Mouse (Mus musculus) liver, embryonic 16.5 days (tissue): Measurements from ENCODE around the gene Ulk4. TPM values are rescaled to one million over a fixed set of nuclear protein-coding genes. Genes with fewer than 3 reads are reported as not detected.
A peak's percentile ranks its signal among the peaks of the same experiment; 100 is the strongest.
"Not testable (repeated sequence)": the region's sequence is repeated elsewhere in the genome, so short reads cannot be mapped to it uniquely, and the experiment has no call there.

ENCODE experiments used
- ATAC-seq: fragments of 200-750 bp; cut with Nextera tagmentation; 2 replicates; pipeline ENCODE4 v1.8.0; 2017; ENCODE audit warnings: low read depth, mild to moderate bottlenecking, moderate number of reproducible peaks, moderate library complexity
- H3K27ac ChIP-seq: fragments of 300-500 bp; sonication (generic); 2 replicates; pipeline ENCODE4 v1.5.1; 2014; ENCODE audit warnings: mild to moderate bottlenecking, low read length
- H3K27me3 ChIP-seq: fragments of 300-500 bp; sonication (generic); 2 replicates; pipeline ENCODE4 v1.6.1; 2014; ENCODE audit warnings: low read depth, low read length, mixed read lengths; ENCODE audit not compliant: control insufficient read depth, insufficient read depth
- H3K36me3 ChIP-seq: fragments of 300-500 bp; sonication (generic); 2 replicates; pipeline ENCODE4 v1.6.1; 2014; ENCODE audit warnings: mild to moderate bottlenecking; ENCODE audit not compliant: control insufficient read depth, insufficient read depth
- H3K4me1 ChIP-seq: fragments of 300-500 bp; sonication (generic); 2 replicates; pipeline ENCODE4 v1.6.1; 2014; ENCODE audit warnings: low read depth, low read length, mixed read lengths; ENCODE audit not compliant: control insufficient read depth
- H3K4me2 ChIP-seq: fragments of 300-500 bp; sonication (generic); 2 replicates; pipeline ENCODE4 v1.6.1; 2014; ENCODE audit warnings: low read depth, low read length, mixed read lengths
- H3K4me3 ChIP-seq: fragments of 300-500 bp; sonication (generic); 2 replicates; pipeline ENCODE4 v1.5.1; 2014; ENCODE audit warnings: low read depth, mild to moderate bottlenecking, low read length
- H3K9ac ChIP-seq: fragments of 300-500 bp; sonication (generic); 2 replicates; pipeline ENCODE4 v1.6.1; 2014; ENCODE audit warnings: low read depth, low read length
- H3K9me3 ChIP-seq: fragments of 300-500 bp; sonication (generic); replicated peaks from 2 replicates; pipeline ENCODE4 v1.6.1; 2016; ENCODE audit warnings: low read length; ENCODE audit not compliant: control insufficient read depth
- WGBS: fragments of 180-500 bp; shearing (Covaris S2); extraction: QIAGEN DNeasy Blood & Tissue Kit; methylation state at CpG from one replicate; pipeline ENCODE4 v1.1.7; 2014; ENCODE audit not compliant: insufficient replicate concordance; 5-methylcytosine and 5-hydroxymethylcytosine counted together
- polyA plus RNA-seq: library from polyadenylated mRNA; unstranded; fragments of >200 nt; fragmentation: Nextera tagmentation; extraction: Ambion mirVana; gene quantifications from 2 replicates; pipeline ENCODE4 v1.2.1, GENCODE M21; 2015

Ulk4 gene
- polyA plus RNA-seq, 1 experiment from 2014 or later = 30.8 TPM

DNA sequence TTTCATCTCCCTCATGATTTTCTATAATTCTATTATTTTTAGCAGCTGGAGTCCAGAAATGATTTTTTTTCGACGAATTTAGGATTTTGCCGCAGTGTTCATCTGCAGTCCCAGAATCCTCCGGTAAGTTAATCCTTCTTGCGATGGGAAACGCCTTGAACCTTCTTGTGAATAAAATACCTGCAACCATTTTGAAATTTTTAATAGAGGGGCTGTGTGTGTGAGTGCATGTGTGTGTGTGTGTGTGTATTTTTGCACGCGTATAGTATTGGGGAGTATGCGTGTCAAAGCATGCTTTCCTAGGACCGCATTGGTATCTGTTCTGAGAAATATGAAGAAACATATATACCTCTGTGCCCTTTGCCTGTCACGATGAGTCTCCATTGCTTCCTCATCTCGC is 347.0 kb downstream of the Ulk4 start:
- Histone ChIP-seq H3K9ac (no peak overlapping the region), H3K4me1 (peaks cover 6% of the 10 kb centered on the region), H3K36me3 (no peaks in the 10 kb centered on the region), H3K4me2 (no peak overlapping the region), H3K4me3 (no peak overlapping the region), H3K9me3 (no peaks in the 10 kb centered on the region), H3K27ac (no peak overlapping the region), H3K27me3 (no peaks in the 10 kb centered on the region)
- WGBS = 87% methylated on average over 12 of the region's 12 CpGs
- no peak for ATAC-seq

DNA sequence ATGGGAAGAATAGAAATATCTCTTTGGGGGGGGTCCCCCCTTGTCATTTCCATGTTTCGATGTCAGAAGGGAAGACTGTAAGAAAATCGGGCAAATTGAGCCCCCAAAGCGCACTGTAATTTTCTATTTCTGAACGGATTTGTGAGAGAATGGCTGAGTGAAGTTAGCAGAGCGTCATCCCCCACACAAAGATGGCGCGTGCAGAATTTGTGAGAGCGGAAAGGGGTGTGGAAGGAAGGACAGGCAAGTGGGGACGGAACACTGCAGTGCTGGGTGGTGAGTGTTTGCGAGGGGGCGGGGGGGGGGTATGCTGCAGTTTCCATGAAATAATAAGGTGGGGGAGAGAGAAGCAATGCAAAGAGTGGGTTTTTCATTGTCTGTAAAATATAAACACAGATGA is 347.9 kb downstream of the Ulk4 start, which contains the start of gene Ctnnb1:
Gene Ctnnb1, plus strand, starts transcription at position 136 of the 400 bp plus-strand sequence.
- Histone ChIP-seq H3K36me3 (no peaks in the 10 kb centered on the region), H3K9ac (no peak within 1 kb of the TSS), H3K9me3 (no peaks in the 10 kb centered on the region), H3K4me3 (no peak within 1 kb of the TSS), H3K4me1 (peaks cover 4% of the 10 kb centered on the region), H3K4me2 (no peak within 1 kb of the TSS), H3K27me3 (no peaks in the 10 kb centered on the region), H3K27ac (no peak within 1 kb of the TSS)
- no peak for ATAC-seq
- WGBS = 78% methylated on average over 11 of the region's 11 CpGs

DNA sequence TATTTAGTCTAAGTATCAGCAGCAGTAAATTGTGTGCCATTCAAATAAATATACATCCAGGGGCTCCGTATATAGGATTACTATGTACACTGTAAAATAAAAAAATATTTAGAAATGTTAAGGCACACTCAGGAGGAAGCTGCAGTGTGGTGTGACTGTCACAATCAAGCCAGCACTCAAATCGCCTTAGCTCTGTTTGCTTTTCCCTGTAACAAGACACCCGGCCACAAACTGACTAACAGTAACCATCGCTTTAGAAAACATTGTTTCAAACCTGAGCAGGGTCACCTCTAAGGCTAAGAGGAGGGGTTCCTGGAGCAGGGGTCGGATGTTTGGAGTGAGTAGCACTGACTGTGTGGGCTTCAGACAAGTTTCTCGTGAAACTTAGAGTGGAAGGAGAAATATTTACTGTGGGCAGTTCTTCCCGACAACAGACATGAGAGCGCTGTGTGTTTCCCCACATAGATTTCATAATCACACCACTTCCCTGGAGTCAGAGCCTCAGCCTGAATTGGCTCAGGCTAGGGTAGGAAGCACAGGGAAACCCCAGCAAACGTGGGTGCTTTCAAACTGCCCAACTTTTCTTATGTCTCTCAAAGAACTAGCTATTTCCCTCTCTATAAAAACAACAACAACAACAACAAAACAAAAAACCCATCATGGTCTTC is 349.9 kb downstream of the Ulk4 start:
- no peak overlapping the region for H3K4me3 ChIP-seq
- peak; percentile 55 for ATAC-seq
- no peaks in the 10 kb centered on the region for H3K9me3 ChIP-seq
- H3K36me3 ChIP-seq = no peaks in the 10 kb centered on the region
- H3K27ac ChIP-seq = peak overlapping the region; percentile 59
- WGBS = 22% methylated on average over 9 of the region's 9 CpGs
- no peaks in the 10 kb centered on the region for H3K27me3 ChIP-seq
- 0 out of 2 replicates have a peak overlapping the region, but pooled peaks have one; percentile 15 for H3K4me2 ChIP-seq
- no peaks in the 10 kb centered on the region for H3K4me1 ChIP-seq
- H3K9ac ChIP-seq = 0 out of 2 replicates have a peak overlapping the region, but pooled peaks have one; percentile 14

- ATAC-seq = no peak
- no peak overlapping the region for H3K4me3 ChIP-seq
- WGBS = 32% methylated on average over 1 of the region's 1 CpGs
These were observed 350.9 kb downstream of the Ulk4 start for GRCm38 (mm10) chr9:120926126-120926525.

DNA sequence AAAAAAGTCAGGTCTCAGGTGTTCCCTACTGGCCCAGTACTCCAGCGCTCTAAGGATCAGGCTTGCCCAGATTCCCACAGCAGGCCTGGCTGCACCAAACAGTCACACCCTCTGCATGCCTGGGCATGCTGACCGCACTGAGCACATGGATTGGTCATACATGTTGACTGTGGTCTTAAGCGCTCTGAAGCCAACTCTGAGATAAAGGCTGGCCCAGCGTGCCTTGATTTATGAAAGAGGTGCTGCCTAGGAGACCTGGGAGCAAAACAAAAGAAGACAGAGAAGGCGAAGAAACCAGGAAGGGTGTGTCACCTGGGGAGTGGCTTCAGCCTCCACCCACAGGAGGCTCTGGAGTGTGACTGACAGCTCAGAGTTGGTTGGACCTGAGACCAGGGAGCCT is 357.9 kb downstream of the Ulk4 start:
- no peak overlapping the region for H3K4me2 ChIP-seq
- H3K36me3 ChIP-seq = no peaks in the 10 kb centered on the region
- 61% methylated on average over 5 of the region's 5 CpGs for WGBS
- H3K4me3 ChIP-seq = no peak overlapping the region
- no peak overlapping the region for H3K9ac ChIP-seq
- ATAC-seq = no peak
- peaks cover 2% of the 10 kb centered on the region; the same call in 1 of the 2 replicates for H3K4me1 ChIP-seq
- no peak overlapping the region for H3K27ac ChIP-seq
- H3K9me3 ChIP-seq = no peaks in the 10 kb centered on the region
- no peaks in the 10 kb centered on the region for H3K27me3 ChIP-seq

More at GRCm38 (mm10) chr9:120926126-120926525, 350.9 kb downstream of the Ulk4 start:
- Histone ChIP-seq H3K4me1 (no peaks in the 10 kb centered on the region), H3K36me3 (no peaks in the 10 kb centered on the region), H3K9ac (no peak overlapping the region), H3K27me3 (no peaks in the 10 kb centered on the region), H3K27ac (no peak overlapping the region), H3K9me3 (no peaks in the 10 kb centered on the region), H3K4me2 (no peak overlapping the region)

GRCm38 (mm10) chr9:120918642-120919041 is 358.4 kb downstream of the Ulk4 start:
- no peak overlapping the region for H3K9ac ChIP-seq
- WGBS = 38% methylated on average over 6 of the region's 6 CpGs
- peak; percentile 33; the same call in 1 of the 2 replicates for ATAC-seq
- peaks cover 2% of the 10 kb centered on the region; the same call in 1 of the 2 replicates for H3K4me1 ChIP-seq
- H3K9me3 ChIP-seq = no peaks in the 10 kb centered on the region
- H3K36me3 ChIP-seq = no peaks in the 10 kb centered on the region
- H3K4me3 ChIP-seq = no peak overlapping the region
- no peak overlapping the region for H3K27ac ChIP-seq
- no peaks in the 10 kb centered on the region for H3K27me3 ChIP-seq
- H3K4me2 ChIP-seq = no peak overlapping the region

DNA sequence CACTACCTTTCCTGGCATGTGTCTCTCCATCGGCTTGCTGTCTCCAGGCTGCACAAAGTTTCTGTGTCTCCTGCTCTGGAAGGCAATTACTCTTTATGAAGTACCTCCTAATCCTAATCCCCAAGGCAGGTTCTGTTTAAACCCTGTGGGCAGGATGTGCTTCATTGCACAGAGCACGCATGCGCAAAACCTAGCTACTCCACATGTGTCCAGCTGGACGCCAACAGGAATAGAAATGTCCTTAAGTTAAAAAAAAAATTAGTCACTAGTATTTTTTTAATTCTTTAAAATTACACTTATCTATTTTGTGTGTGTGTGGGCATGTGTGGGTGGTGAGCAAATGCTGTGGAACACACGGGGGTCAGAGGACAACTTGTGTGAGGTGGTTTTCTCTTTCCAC is 358.8 kb downstream of the Ulk4 start:
- H3K4me1 ChIP-seq = peaks cover 2% of the 10 kb centered on the region; the same call in 1 of the 2 replicates
- H3K27me3 ChIP-seq = no peaks in the 10 kb centered on the region
- no peak for ATAC-seq
- H3K9me3 ChIP-seq = no peaks in the 10 kb centered on the region
- H3K9ac ChIP-seq = no peak overlapping the region
- H3K4me2 ChIP-seq = no peak overlapping the region
- WGBS = 66% methylated on average over 5 of the region's 5 CpGs
- no peak overlapping the region for H3K27ac ChIP-seq
- no peaks in the 10 kb centered on the region for H3K36me3 ChIP-seq
- H3K4me3 ChIP-seq = no peak overlapping the region

DNA sequence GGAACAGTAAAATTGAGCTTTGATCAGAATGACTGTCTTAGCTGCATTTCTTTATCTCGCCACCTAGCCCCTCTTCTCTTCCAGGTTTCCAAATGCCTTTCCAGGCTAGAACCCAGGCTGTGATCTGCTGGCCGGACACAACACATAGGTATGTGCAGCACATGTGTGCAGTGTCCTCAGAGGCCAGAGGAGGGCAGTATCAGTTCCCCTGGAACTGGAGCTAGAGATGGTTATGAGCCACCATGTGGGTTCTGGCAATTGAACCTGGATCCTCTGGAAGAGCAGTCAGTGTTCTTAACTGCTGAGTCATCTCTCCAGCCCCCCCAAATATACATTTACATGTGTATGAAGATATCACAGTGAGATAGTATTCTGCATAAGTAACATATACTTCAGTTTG is 359.4 kb downstream of the Ulk4 start:
- not testable (repeated sequence) for H3K4me2 ChIP-seq, ATAC-seq, H3K9me3 ChIP-seq, H3K27ac ChIP-seq, H3K27me3 ChIP-seq, H3K9ac ChIP-seq, H3K4me1 ChIP-seq, H3K36me3 ChIP-seq, H3K4me3 ChIP-seq
- 68% methylated on average over 2 of the region's 2 CpGs for WGBS

- no peaks in the 10 kb centered on the region for H3K9me3 ChIP-seq
- no peak overlapping the region for H3K27ac ChIP-seq
- H3K4me1 ChIP-seq = peaks cover 2% of the 10 kb centered on the region; the same call in 1 of the 2 replicates
- H3K9ac ChIP-seq = no peak overlapping the region
- H3K27me3 ChIP-seq = no peaks in the 10 kb centered on the region
- no peaks in the 10 kb centered on the region for H3K36me3 ChIP-seq
- no peak overlapping the region for H3K4me3 ChIP-seq
- no peak overlapping the region for H3K4me2 ChIP-seq
- peak; percentile 65 for ATAC-seq
- 28% methylated on average over 14 of the region's 14 CpGs for WGBS
These were observed 362.0 kb downstream of the Ulk4 start for GRCm38 (mm10) chr9:120914877-120915459.
